Mouse (Mus musculus) cerebellum, adult 8-10 months (tissue): ENCODE results near the gene Soga1.

Experiments
- DNase-seq: peaks from one replicate; pipeline ENCODE4 v3.0.0; 2022

Gene Soga1

GRCm38 (mm10) chr2:157035371-157035770 is 43.7 kb downstream of the Soga1 start:
- peak; percentile 71 for DNase-seq

DNA sequence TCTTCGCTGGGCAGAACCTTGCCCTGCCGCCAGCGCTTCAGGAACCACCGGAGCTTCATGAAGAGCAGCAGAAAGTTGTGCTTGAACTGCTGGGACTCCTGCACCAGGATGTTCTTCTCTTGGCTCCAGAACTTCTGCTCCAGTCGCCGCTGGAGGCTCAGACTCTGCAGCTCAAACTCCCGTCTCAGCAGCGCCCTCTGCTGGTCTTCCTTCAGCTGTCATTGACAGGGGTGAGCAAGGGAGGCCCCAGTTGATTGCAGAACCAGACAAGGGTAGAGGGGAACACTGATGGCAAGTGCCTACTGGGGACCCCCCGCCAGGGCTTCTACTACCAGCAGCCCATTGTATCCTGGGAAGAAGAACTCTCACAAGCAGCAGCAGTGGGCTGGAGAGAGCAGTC is 48.2 kb downstream of the Soga1 start:
- DNase-seq: peak; percentile 86

- no peak for DNase-seq
Measured at GRCm38 (mm10) chr2:157028261-157028660, 50.8 kb downstream of the Soga1 start.

- DNase-seq: peak; percentile 79
Measured at GRCm38 (mm10) chr2:157027106-157028008, 51.7 kb downstream of the Soga1 start.

DNA sequence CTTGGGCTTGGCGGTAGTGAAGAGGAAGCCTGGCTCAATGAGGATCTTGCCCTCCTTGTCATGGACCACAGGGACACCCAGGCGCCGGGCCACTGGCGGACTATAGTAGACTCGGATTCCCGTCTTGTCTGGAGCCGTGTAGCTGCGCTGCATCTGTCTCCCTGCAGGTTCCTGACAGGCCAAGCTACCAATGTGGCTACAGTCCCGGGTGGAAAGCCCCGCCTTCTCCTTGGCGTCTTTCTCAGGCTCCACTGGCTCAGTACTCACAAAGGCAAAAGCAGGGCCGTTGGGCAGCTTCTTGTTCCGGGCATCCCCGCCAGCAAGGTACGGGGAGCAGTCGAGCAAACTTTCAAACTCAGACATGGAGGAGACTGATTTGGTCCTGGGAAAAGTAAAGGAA is 57.9 kb downstream of the Soga1 start:
- no peak for DNase-seq

DNA sequence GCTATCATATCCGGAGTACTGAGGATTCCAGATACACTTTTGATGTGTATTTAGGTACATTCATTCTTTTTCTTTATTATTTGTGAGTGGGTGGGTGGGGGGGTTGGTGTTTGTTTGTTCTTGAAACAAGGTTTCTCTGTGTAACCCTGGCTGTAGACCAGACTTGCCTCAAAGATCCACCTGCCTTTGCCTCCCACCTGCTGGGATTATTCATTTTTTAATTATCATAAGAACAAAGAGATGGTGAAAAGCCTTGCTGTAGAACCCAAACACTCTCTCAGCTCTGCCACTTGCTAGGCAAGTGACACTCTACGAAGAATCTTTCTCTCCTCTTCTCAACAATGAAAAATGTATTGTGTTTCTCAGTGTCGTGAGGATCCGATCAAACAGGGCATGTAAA is 59.8 kb downstream of the Soga1 start:
- DNase-seq: no peak

DNA sequence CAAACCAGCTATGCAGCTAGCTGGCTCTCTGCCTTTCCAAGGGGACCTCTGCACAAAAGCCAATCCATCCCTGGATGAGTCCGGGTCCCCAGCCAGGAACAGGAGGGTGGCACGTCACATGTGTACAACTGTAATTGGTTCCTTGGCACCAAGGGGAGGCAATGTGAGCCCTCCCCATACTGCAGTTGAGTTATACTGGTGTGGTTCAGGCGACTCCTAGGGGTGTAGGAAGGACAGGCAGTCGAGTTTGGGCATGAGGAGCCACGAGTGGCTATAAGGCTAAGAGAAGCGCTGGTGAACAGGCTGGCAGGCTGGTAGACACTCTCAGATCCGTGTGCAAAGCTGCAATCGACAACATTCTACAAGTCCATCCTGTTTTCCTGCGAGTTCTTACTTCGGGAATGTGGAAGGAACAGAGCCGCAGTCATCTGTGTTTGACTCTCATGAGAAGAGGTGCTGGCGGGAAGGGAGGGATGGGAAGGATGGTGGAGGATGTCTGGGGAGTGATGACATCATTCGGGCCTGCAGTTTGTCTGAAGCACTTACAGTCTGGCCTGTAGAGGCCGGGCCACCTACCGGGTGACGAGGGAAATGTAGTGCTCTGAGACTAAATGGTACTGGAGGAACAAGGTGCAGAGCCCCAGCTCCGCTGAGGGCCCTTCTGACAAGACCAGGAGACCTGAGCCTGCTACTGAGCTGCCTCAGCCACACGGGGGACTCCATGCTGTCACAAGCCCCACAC is 62.4 kb downstream of the Soga1 start:
- DNase-seq: no peak

- DNase-seq: no peak
Measured at GRCm38 (mm10) chr2:157012341-157012740, 66.7 kb downstream of the Soga1 start.

- no peak for DNase-seq
Measured at GRCm38 (mm10) chr2:157010634-157011310, 68.3 kb downstream of the Soga1 start.

DNA sequence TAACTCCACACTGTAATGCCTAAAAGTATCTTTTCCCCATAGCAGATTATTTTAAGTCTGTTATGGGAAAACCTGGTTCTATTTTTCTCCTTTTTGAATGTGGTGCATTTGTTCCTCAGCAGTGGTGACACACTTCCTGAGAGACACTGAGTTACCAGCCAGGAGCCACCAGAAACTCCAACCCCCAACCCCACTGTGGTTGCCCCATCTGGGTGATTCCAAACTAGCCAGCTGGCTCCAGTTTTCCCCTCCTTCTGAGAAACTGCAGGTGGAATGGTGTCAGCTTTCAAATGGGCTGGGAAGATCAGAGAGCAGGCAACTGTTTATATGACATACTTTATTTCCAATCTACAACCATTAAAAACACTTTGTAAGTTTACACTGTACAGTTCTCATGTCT is 68.9 kb downstream of the Soga1 start:
- DNase-seq: no peak

- no peak for DNase-seq
Measured at GRCm38 (mm10) chr2:157008509-157008908, 70.5 kb downstream of the Soga1 start.

- no peak for DNase-seq
Measured at GRCm38 (mm10) chr2:157007234-157007596, 71.8 kb downstream of the Soga1 start.

DNA sequence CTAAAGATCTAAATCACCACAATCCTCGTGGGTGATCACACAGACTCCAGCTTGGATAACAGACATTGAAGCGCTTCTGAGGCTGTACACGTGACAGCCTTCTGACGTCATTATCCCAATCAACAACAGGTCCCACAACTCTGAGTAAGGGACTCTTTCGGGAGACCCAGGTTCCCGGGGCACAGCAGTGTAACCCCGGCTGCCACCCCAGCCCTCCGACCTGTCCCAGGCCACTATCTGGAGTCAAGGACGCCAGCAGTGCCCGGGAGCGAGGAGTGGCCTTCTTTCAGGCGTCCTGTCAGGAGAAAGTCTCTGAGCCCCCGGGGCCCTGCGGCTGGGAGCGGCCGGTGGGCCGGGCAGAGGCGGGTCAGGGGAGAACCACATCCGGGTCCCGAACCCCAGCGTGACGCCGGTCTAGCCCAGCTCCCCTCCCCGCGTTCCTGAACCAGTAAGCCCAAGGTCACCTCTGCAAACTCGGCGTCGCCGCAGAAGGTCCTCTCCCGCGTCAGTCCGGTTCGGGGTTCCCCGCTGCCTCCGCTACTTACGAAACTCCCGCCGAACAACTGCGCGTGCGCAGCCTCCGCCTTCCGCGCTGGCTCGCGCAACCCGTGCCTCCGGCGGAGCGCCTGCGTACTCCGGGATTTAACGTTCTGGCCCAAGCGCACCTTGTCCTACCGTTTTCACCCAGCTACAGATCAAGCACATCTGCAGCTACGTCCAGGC is 72.4 kb downstream of the Soga1 start, which contains the start of gene Dsn1:
Gene Dsn1, minus strand, starts transcription at position 644 of the 723 bp plus-strand sequence.
- DNase-seq: peak; percentile 88

DNA sequence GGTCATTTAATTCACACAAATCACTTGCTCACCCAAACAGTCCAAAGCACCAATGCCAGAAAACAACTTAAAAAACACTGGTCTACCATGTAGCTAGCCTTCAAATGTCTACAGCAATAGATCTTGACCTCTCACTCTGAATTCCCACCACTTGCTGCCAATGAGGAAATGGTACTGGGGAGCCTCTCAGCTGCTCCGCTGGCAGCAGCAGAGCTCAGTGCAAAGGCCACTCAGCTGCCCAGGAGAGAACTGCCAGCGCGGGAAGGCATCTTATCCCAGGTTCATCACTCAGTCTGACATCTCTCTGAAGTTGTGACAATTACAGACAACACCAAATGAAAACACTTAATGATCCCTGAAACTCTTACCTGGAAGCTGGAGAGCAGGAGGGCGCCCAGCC is 76.7 kb downstream of the Soga1 start:
- no peak for DNase-seq

- DNase-seq: no peak
Measured at GRCm38 (mm10) chr2:156998263-156998662, 80.8 kb downstream of the Soga1 start.

DNA sequence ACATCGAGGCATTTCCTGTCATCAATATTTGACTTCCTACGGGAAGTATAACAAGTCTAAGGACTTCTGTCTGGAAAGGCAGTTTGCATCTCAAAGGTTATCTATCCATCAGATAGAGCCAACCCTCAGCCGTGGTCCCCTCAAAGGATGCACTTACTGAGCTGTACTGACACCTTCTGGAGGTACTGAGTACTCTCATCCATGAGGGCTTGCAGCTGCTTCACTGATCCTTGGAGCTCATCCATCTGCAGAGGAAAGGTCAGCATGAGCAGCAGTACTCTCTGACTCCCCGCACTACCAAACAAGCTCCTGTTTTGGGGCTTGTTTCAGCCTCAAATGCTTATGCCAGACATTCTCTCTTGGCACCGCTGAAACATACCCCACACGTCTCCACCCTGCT is 82.5 kb downstream of the Soga1 start:
- peak; percentile 70 for DNase-seq

DNA sequence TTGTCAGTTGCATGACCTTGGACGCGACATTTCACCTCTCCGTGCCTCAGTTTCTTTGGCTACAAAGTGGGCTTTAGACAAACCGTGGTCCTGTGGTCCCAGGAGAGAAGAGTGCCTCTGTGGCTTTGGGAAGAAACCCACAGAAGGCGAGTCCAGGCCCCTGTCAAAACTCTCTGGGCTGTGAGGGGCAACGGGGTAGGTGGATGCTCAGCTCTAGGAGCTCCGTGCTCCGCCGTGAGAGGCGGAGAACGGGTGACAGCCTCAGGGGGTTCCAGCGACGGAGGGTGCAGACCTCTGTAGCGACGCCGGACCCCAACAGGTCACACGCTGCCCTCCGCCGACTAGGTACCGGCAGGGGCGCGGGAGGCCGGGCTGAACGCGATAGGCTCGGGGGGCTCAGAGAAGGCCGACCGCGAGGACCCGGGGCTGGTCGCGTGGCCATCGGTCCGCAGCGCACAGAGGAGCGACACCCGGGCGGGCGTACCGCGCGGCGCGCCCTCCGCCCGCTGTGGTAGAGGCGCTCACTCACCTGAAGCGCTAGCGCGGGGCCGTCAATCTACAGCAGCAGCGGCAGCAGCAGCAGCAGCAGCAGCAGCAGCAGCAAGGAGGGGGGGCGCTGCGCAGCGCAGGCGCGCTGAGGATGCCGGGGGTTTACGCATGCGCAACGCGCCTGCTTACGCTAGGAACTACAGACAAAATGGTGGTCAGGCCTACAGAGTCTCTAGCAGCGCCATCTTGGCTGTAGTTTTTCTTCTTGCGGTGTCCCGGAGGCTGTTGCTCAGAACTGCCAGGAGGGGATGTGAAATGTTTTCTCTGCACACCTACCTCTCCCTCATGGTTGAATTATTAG is 87.4 kb downstream of the Soga1 start, which contains the start of gene Ndrg3:
Gene Ndrg3, minus strand, starts transcription at position 587 of the 850 bp plus-strand sequence.
- peak; percentile 95 for DNase-seq

- peak; percentile 52 for DNase-seq
Measured at GRCm38 (mm10) chr2:156990727-156991431, 88.2 kb downstream of the Soga1 start.

DNA sequence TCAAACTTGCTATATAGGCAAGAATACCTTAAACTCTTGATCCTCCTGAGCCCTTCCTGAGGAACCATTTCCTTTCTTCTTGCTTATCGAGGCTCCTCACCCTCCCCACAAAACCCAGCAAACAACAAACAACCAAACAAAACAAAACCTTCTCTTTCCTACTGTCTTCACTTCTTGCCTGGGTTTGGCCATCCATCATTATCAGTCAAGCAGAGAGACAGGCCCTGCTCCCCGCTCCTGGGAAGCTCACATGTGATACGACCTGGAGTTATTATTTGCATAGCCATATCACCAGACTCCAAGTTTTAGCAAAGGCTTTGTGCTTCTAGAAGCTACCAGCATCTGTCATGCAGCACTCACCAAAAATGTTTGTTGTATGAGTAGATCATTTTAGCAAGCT is 91.7 kb downstream of the Soga1 start:
- no peak for DNase-seq

DNA sequence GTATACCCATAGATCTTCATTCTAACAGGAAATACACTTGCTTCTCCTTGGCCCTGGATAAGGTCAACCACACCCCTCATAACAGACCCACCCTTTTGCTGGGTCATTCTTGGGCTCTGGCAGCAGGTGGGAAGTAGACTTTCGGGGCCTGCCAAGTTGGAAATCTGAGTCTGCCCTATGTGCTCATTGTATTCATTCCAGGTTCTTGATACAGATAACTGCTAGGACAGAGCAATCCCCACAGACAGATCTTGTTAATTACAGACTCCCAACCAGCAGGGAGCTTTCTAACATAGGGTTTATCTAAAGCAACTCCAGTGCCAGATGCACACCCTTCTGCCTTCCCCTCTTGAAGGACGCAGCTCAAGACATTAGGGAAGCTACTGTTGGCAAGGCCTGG is 96.2 kb downstream of the Soga1 start:
- peak; percentile 44 for DNase-seq

DNA sequence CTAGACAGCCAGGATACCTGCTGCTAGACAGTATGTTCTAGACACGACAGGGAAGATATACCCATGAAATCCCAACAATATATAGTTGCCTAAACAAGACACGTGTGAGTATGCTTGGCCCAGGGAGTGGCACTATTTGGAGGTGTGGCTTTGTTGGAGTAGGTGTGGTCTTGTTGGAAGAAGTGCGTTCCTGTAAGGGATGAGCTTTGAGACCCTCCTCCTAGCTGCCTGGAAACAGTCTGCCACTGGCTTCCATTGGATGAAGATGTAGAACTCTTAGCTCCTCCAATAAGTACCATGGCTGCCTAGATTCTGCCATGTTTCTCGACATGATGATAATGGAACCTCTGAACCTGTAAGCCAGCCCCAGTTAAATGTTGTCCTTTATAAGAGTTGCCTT is 97.8 kb downstream of the Soga1 start:
- DNase-seq: no peak
